Mouse (Mus musculus) hindbrain, postnatal 0 days (tissue): ENCODE measurements at regions not wholly inside any gene's neighbourhood (a gene's known extent, or its start where the extent isn't known, plus 50 kb on each side); places are given as distances from the start of the nearest gene placed in this dataset.

Source experiments
- ATAC-seq: fragments of 200-750 bp; cut with Nextera tagmentation; 2 replicates; pipeline ENCODE4 v1.8.0; 2017; ENCODE audit warnings: mild to moderate bottlenecking, moderate TSS enrichment, moderate library complexity
- DNase-seq: peaks from one replicate; pipeline ENCODE4 v3.0.0-alpha.2; 2015; ENCODE audit warnings: low spot score
- H3K27ac ChIP-seq: fragments of 300-500 bp; sonication (generic); 2 replicates; pipeline ENCODE4 v1.5.1; 2014; ENCODE audit warnings: mild to moderate bottlenecking
- H3K27me3 ChIP-seq: fragments of 300-500 bp; sonication (generic); 2 replicates; pipeline ENCODE4 v1.6.1; 2014; ENCODE audit warnings: low read length, mixed read lengths; ENCODE audit not compliant: insufficient read depth
- H3K36me3 ChIP-seq: fragments of 300-500 bp; sonication (generic); 2 replicates; pipeline ENCODE4 v1.6.1; 2014; ENCODE audit warnings: low read length, mixed read lengths; ENCODE audit not compliant: insufficient read depth
- H3K4me1 ChIP-seq: fragments of 300-500 bp; sonication (generic); 2 replicates; pipeline ENCODE4 v1.6.1; 2014; ENCODE audit warnings: antibody characterized with exemption, low read length, mixed read lengths; ENCODE audit not compliant: insufficient read depth
- H3K4me2 ChIP-seq: fragments of 300-500 bp; sonication (generic); 2 replicates; pipeline ENCODE4 v1.6.1; 2014; ENCODE audit warnings: low read depth, mild to moderate bottlenecking, low read length, moderate library complexity, mixed read lengths
- H3K4me3 ChIP-seq: fragments of 300-500 bp; sonication (generic); 2 replicates; pipeline ENCODE4 v1.5.1; 2014; ENCODE audit warnings: low read length
- H3K9ac ChIP-seq: fragments of 300-500 bp; sonication (generic); replicated peaks from 2 replicates; pipeline ENCODE4 v1.6.1; 2014; ENCODE audit warnings: mild to moderate bottlenecking, low read length, moderate library complexity, mixed read lengths
- H3K9me3 ChIP-seq: fragments of 300-500 bp; sonication (generic); 2 replicates; pipeline ENCODE4 v1.6.1; 2016; ENCODE audit warnings: low read length, mixed read lengths
- CTCF ChIP-seq: IDR thresholded peaks from 2 replicates; pipeline ENCODE4 v1.5.1; 2016; ENCODE audit warnings: antibody characterized with exemption, control low read depth, low read depth
- WGBS: fragments of 180-500 bp; shearing (Covaris S2); extraction: QIAGEN DNeasy Blood & Tissue Kit; methylation state at CpG from one replicate; pipeline ENCODE4 v1.1.7; 2014; 5-methylcytosine and 5-hydroxymethylcytosine counted together

GRCm38 (mm10) chr5:15857034-15857433 is 77.5 kb upstream of the Cacna2d1 start:
- H3K36me3 ChIP-seq = no peaks in the 10 kb centered on the region
- no peak overlapping the region for H3K4me3 ChIP-seq
- H3K27ac ChIP-seq = no peak overlapping the region
- 67% methylated on average over 1 of the region's 1 CpGs for WGBS
- TF ChIP-seq CTCF = no peak
- H3K9me3 ChIP-seq = no peaks in the 10 kb centered on the region
- H3K4me1 ChIP-seq = no peaks in the 10 kb centered on the region
- H3K27me3 ChIP-seq = no peaks in the 10 kb centered on the region
- H3K4me2 ChIP-seq = no peak overlapping the region
- ATAC-seq (no peak), DNase-seq (no peak)
- H3K9ac ChIP-seq = no peak overlapping the region

- no peak for ATAC-seq
- no peaks in the 10 kb centered on the region for H3K27me3 ChIP-seq
- H3K9me3 ChIP-seq = no peaks in the 10 kb centered on the region
- H3K4me1 ChIP-seq = no peaks in the 10 kb centered on the region
- no peak for TF ChIP-seq CTCF
- H3K27ac ChIP-seq = no peak overlapping the region
- no peak overlapping the region for H3K4me3 ChIP-seq
- no peaks in the 10 kb centered on the region for H3K36me3 ChIP-seq
- no peak for DNase-seq
- WGBS = 86% methylated on average over 3 of the region's 3 CpGs
- no peak overlapping the region for H3K9ac ChIP-seq
- H3K4me2 ChIP-seq = no peak overlapping the region
Observed at GRCm38 (mm10) chr5:15874065-15874464, 60.4 kb upstream of the Cacna2d1 start.

DNA sequence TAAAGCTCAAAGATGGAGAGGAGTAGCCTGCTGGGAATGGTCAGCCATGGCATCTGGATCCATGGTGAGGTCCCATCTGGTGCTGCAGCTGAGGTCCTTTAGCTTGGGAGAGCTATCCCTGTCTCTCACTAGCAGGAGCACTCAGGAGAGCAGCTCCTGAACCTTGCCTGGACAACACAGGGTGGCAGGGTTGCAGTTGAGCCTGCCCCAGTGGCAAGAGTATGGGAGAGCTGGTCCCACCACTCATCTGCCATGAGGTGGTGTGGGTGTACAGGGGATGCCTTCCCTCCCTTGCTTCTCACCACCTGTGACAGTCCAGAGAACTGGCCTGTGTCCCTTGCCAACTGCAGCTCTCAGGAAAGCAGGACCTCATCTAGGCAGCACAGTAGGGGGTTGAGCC is 51.5 kb upstream of the Cacna2d1 start:
- no peak for TF ChIP-seq CTCF
- Histone ChIP-seq H3K27ac (no peak overlapping the region), H3K4me3 (no peak overlapping the region), H3K4me2 (no peak overlapping the region), H3K27me3 (no peaks in the 10 kb centered on the region), H3K9ac (no peak overlapping the region), H3K9me3 (no peaks in the 10 kb centered on the region), H3K36me3 (no peaks in the 10 kb centered on the region), H3K4me1 (no peaks in the 10 kb centered on the region)
- ATAC-seq = no peak
- DNase-seq = no peak
